Mouse (Mus musculus): ENCODE data around the gene Usmg5. TPM values are rescaled to one million over a fixed set of nuclear protein-coding genes. Genes with fewer than 3 reads are reported as not detected.
A peak's percentile ranks its signal among the peaks of the same experiment; 100 is the strongest.

Gene Usmg5
- polyA plus RNA-seq, 1 experiment from 2014 or later, result 1,445 TPM

GRCm38 (mm10) chr19:47088226-47088625 is 2.2 kb downstream of the Usmg5 start:
- 81% methylated on average over 3 of the region's 3 CpGs for WGBS
- ATAC-seq (replicated peaks; ENCODE audit: low FRiP score, low TSS enrichment, low read depth) (no peak), DNase-seq (ENCODE audit: low spot score) (no peak)

GRCm38 (mm10) chr19:47067924-47068611 is 22.4 kb downstream of the Usmg5 start:
- Histone ChIP-seq H3K4me1 (replicated peaks; ENCODE audit: control insufficient read depth, insufficient read depth, low read length) (peaks cover 6% of the 10 kb centered on the region; the same call in 1 of the 2 replicates), H3K4me2 (ENCODE audit: low read length) (peak overlapping the region; percentile 49), H3K9me3 (ENCODE audit: control insufficient read depth, low read length) (no peaks in the 10 kb centered on the region), H3K27me3 (replicated peaks; ENCODE audit: control insufficient read depth, insufficient read depth, low read length) (no peaks in the 10 kb centered on the region), H3K27ac (ENCODE audit: low read depth) (peak overlapping the region; percentile 83), H3K9ac (ENCODE audit: low read length) (peak overlapping the region; percentile 88), H3K36me3 (ENCODE audit: control insufficient read depth, insufficient read depth, low read length) (peaks cover 21% of the 10 kb centered on the region), H3K4me3 (ENCODE audit: low read depth, low read length) (peak overlapping the region; percentile 97)
- WGBS, result under 1% methylated on average over 64 of the region's 72 CpGs
- peak; percentile 89 for DNase-seq (ENCODE audit: low spot score)
- ATAC-seq (replicated peaks; ENCODE audit: low FRiP score, low TSS enrichment, low read depth), result peak; percentile 87

More at GRCm38 (mm10) chr19:47088226-47088625, 2.2 kb downstream of the Usmg5 start:
- Histone ChIP-seq H3K36me3 (ENCODE audit: control insufficient read depth, insufficient read depth, low read length) (peaks cover 46% of the 10 kb centered on the region), H3K4me1 (replicated peaks; ENCODE audit: control insufficient read depth, insufficient read depth, low read length) (peaks cover 7% of the 10 kb centered on the region; the same call in 1 of the 2 replicates), H3K4me3 (ENCODE audit: low read depth, low read length) (no peak overlapping the region), H3K9ac (ENCODE audit: low read length) (no peak overlapping the region), H3K4me2 (ENCODE audit: low read length) (no peak overlapping the region), H3K27me3 (replicated peaks; ENCODE audit: control insufficient read depth, insufficient read depth, low read length) (no peaks in the 10 kb centered on the region), H3K27ac (ENCODE audit: low read depth) (no peak overlapping the region), H3K9me3 (ENCODE audit: control insufficient read depth, low read length) (no peaks in the 10 kb centered on the region)

DNA sequence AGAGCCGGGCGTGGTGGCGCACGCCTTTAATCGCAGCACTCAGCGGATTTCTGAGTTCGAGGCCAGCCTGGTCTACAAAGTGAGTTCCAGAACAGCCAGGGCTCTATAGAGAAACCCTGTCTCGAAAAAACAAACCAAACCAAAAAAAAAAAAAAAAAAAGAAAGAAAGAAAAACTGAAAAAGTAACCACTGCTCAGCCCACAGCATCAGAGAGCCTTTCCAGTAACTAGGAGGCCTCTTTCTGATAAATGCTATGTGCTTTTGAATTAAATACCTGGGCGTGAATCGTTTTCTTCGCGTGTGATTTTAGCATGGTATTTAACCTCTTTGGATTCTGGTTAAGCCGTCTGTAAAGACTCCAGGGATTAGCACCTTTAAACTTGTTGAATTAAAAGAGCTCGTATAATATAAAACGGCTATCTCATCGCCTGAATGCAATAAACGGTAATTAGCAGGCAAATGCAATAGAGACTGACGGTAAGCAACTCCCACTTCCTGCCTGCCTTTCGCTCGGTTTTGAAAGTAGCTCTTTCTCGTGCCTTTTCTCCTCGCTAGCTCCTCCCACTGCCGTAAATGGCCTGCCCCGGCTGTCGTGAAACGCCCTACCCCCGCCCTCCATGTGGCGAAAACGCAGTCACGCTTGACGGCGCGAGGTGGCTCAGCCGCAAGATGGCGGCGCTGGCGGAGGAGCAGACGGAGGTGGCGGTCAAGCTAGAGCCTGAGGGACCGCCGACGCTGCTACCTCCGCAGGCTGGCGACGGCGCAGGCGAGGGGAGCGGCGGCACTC is 23.2 kb downstream of the Usmg5 start, which contains the start of gene Taf5:
Gene Taf5 (plus strand): TSS at position 651 of the 787 bp plus-strand sequence.
- Histone ChIP-seq H3K36me3 (ENCODE audit: control insufficient read depth, insufficient read depth, low read length) (peaks cover 13% of the 10 kb centered on the region), H3K4me1 (replicated peaks; ENCODE audit: control insufficient read depth, insufficient read depth, low read length) (peaks cover 6% of the 10 kb centered on the region; the same call in 1 of the 2 replicates), H3K27ac (ENCODE audit: low read depth) (peak within 1 kb of the TSS; percentile 83), H3K4me2 (ENCODE audit: low read length) (peak within 1 kb of the TSS; percentile 73), H3K4me3 (ENCODE audit: low read depth, low read length) (peak within 1 kb of the TSS; percentile 97), H3K9me3 (ENCODE audit: control insufficient read depth, low read length) (no peaks in the 10 kb centered on the region), H3K27me3 (replicated peaks; ENCODE audit: control insufficient read depth, insufficient read depth, low read length) (no peaks in the 10 kb centered on the region), H3K9ac (ENCODE audit: low read length) (peak within 1 kb of the TSS; percentile 88)
- WGBS, result 10% methylated on average over 49 of the region's 49 CpGs
- ATAC-seq (replicated peaks; ENCODE audit: low FRiP score, low TSS enrichment, low read depth) (peak; percentile 77), DNase-seq (ENCODE audit: low spot score) (peak; percentile 96)

DNA sequence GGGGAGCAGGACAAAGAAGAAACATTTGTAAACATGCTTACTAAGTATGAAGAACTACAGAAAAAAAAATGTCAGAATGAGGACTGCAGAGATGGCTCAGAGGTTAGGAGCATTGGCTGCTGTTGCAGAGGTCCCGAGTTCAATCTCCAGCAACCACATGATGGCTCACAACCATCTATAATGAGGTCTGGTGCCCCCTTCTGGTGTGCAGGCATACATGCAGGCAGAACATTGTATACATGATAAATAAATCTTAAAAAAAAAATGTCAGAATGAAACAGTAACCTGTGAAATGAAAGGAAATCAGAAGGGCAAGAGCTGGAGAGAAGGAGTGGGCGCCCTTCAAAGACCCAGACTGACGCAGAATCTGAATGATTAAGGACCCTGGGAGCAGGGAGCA is 24.6 kb downstream of the Usmg5 start:
- ATAC-seq (replicated peaks; ENCODE audit: low FRiP score, low TSS enrichment, low read depth) (no peak), DNase-seq (ENCODE audit: low spot score) (no peak)
- no peak overlapping the region for H3K9ac ChIP-seq (ENCODE audit: low read length)
- no peaks in the 10 kb centered on the region for H3K9me3 ChIP-seq (ENCODE audit: control insufficient read depth, low read length)
- H3K27me3 ChIP-seq (replicated peaks; ENCODE audit: control insufficient read depth, insufficient read depth, low read length), result no peaks in the 10 kb centered on the region
- peaks cover 1% of the 10 kb centered on the region for H3K36me3 ChIP-seq (ENCODE audit: control insufficient read depth, insufficient read depth, low read length)
- no peak overlapping the region for H3K27ac ChIP-seq (ENCODE audit: low read depth)
- no peak overlapping the region for H3K4me2 ChIP-seq (ENCODE audit: low read length)
- peaks cover 6% of the 10 kb centered on the region; the same call in 1 of the 2 replicates for H3K4me1 ChIP-seq (replicated peaks; ENCODE audit: control insufficient read depth, insufficient read depth, low read length)
- no peak overlapping the region for H3K4me3 ChIP-seq (ENCODE audit: low read depth, low read length)
- WGBS, result 93% methylated on average over 3 of the region's 3 CpGs

DNA sequence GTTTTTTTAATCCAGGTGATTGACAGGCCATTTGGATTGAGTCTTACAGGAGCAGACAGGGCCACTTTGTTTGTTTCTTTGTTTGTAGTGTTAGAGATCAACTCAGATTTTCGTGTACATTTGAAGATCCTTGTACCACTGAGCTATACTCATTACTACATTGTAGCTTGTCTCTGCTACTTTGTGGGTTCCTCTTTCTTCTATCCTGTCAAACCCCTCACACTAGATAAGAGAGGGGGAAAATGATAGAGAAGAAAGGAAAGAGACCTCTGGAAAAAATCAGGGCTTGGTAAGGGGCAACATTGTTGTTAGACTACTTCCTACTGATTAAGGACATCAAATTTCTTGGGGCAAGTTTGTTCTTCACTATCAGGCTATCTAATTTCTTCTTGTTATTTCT is 32.8 kb downstream of the Usmg5 start:
- no peak overlapping the region for H3K4me2 ChIP-seq (ENCODE audit: low read length)
- WGBS, result 86% methylated on average over 1 of the region's 1 CpGs
- no peaks in the 10 kb centered on the region for H3K36me3 ChIP-seq (ENCODE audit: control insufficient read depth, insufficient read depth, low read length)
- no peaks in the 10 kb centered on the region for H3K4me1 ChIP-seq (replicated peaks; ENCODE audit: control insufficient read depth, insufficient read depth, low read length)
- H3K4me3 ChIP-seq (ENCODE audit: low read depth, low read length), result no peak overlapping the region
- ATAC-seq (replicated peaks; ENCODE audit: low FRiP score, low TSS enrichment, low read depth), result no peak
- H3K27ac ChIP-seq (ENCODE audit: low read depth), result no peak overlapping the region
- no peak for DNase-seq (ENCODE audit: low spot score)
- H3K9ac ChIP-seq (ENCODE audit: low read length), result no peak overlapping the region
- no peaks in the 10 kb centered on the region for H3K9me3 ChIP-seq (ENCODE audit: control insufficient read depth, low read length)
- no peaks in the 10 kb centered on the region for H3K27me3 ChIP-seq (replicated peaks; ENCODE audit: control insufficient read depth, insufficient read depth, low read length)

- ATAC-seq (replicated peaks; ENCODE audit: low FRiP score, low TSS enrichment, low read depth) (peak; percentile 50; the same call in 1 of the 2 replicates), DNase-seq (ENCODE audit: low spot score) (no peak)
- Histone ChIP-seq H3K27me3 (replicated peaks; ENCODE audit: control insufficient read depth, insufficient read depth, low read length) (no peaks in the 10 kb centered on the region), H3K27ac (ENCODE audit: low read depth) (0 out of 2 replicates have a peak overlapping the region, but pooled peaks have one; percentile 22), H3K4me2 (ENCODE audit: low read length) (no peak overlapping the region), H3K36me3 (ENCODE audit: control insufficient read depth, insufficient read depth, low read length) (no peaks in the 10 kb centered on the region), H3K4me3 (ENCODE audit: low read depth, low read length) (no peak overlapping the region), H3K9me3 (ENCODE audit: control insufficient read depth, low read length) (no peaks in the 10 kb centered on the region), H3K9ac (ENCODE audit: low read length) (no peak overlapping the region), H3K4me1 (replicated peaks; ENCODE audit: control insufficient read depth, insufficient read depth, low read length) (peaks cover 4% of the 10 kb centered on the region)
- 67% methylated on average over 4 of the region's 4 CpGs for WGBS
Measured at GRCm38 (mm10) chr19:47053471-47053870, 37.0 kb downstream of the Usmg5 start.

GRCm38 (mm10) chr19:47052927-47053326 is 37.5 kb downstream of the Usmg5 start:
- H3K9ac ChIP-seq (ENCODE audit: low read length), result no peak overlapping the region
- no peaks in the 10 kb centered on the region for H3K36me3 ChIP-seq (ENCODE audit: control insufficient read depth, insufficient read depth, low read length)
- 78% methylated on average over 4 of the region's 4 CpGs for WGBS
- H3K27ac ChIP-seq (ENCODE audit: low read depth), result 0 out of 2 replicates have a peak overlapping the region, but pooled peaks have one; percentile 16
- H3K9me3 ChIP-seq (ENCODE audit: control insufficient read depth, low read length), result no peaks in the 10 kb centered on the region
- peaks cover 4% of the 10 kb centered on the region for H3K4me1 ChIP-seq (replicated peaks; ENCODE audit: control insufficient read depth, insufficient read depth, low read length)
- ATAC-seq (replicated peaks; ENCODE audit: low FRiP score, low TSS enrichment, low read depth) (no peak), DNase-seq (ENCODE audit: low spot score) (no peak)
- H3K27me3 ChIP-seq (replicated peaks; ENCODE audit: control insufficient read depth, insufficient read depth, low read length), result no peaks in the 10 kb centered on the region
- no peak overlapping the region for H3K4me2 ChIP-seq (ENCODE audit: low read length)
- H3K4me3 ChIP-seq (ENCODE audit: low read depth, low read length), result no peak overlapping the region

DNA sequence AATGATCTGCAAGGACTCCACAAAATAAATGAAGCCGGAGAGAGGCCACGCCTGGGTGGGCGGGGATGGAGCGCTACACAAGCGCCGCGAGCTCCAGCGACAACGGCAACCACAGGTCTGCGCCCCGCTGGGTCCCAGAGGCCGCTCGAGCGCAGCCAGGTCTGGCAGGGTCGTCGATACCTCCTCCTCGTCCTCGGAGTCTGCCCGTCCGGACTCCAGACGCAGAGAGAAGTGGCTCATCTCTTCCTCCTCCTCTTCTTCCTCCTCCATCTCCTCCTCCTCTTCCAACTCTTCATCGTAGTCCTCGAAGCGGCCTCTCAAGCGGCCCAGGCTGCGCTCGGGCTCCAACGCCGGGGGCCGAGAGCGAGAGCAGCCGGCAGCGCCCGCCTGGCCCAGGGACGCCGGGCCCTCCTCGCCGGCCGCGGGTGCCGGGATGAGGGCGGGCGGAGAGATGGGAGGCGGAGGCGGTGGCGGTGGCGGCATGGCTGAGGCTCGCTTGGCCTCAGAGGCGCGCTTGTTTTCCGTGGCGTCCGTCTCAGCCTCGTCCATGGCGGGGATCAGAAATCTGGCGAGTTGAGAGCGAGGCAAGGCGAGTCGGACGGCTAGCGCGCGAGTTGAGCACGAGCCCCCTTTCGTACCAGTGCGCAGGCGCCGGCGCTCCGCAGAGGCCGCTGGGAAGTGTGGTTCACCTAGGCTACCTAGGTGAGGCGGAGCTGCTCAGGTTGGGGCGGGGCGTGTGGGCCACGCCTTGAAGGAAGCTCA is 40.0 kb downstream of the Usmg5 start, which contains the start of gene Pcgf6:
Gene Pcgf6 (minus strand): TSS at position 636 of the 762 bp plus-strand sequence.
- under 1% methylated on average over 74 of the region's 75 CpGs for WGBS
- peak within 1 kb of the TSS; percentile 89 for H3K4me3 ChIP-seq (ENCODE audit: low read depth, low read length)
- peak within 1 kb of the TSS; percentile 77 for H3K4me2 ChIP-seq (ENCODE audit: low read length)
- H3K4me1 ChIP-seq (replicated peaks; ENCODE audit: control insufficient read depth, insufficient read depth, low read length), result peaks cover 4% of the 10 kb centered on the region
- ATAC-seq (replicated peaks; ENCODE audit: low FRiP score, low TSS enrichment, low read depth) (peak; percentile 87), DNase-seq (ENCODE audit: low spot score) (peak; percentile 87)
- peaks cover 15% of the 10 kb centered on the region; the same call in 1 of the 2 replicates for H3K36me3 ChIP-seq (ENCODE audit: control insufficient read depth, insufficient read depth, low read length)
- no peaks in the 10 kb centered on the region for H3K9me3 ChIP-seq (ENCODE audit: control insufficient read depth, low read length)
- peak within 1 kb of the TSS; percentile 77 for H3K9ac ChIP-seq (ENCODE audit: low read length)
- H3K27ac ChIP-seq (ENCODE audit: low read depth), result peak within 1 kb of the TSS; percentile 89
- H3K27me3 ChIP-seq (replicated peaks; ENCODE audit: control insufficient read depth, insufficient read depth, low read length), result no peaks in the 10 kb centered on the region
